Mouse (Mus musculus) C2C12 (cell line): Measurements from ENCODE around the gene Cd9. TPM values are rescaled to one million over a fixed set of nuclear protein-coding genes. Genes with fewer than 3 reads are reported as not detected.

Source experiments
- H3K27me3 ChIP-seq: one replicate; pipeline ENCODE4 v1.6.1; 2011; ENCODE audit not compliant: control insufficient read depth, insufficient read depth, insufficient read length
- H3K36me3 ChIP-seq: one replicate; pipeline ENCODE4 v1.6.1; 2011; ENCODE audit not compliant: control insufficient read depth, insufficient read depth
- H3K4me3 ChIP-seq: one replicate; pipeline ENCODE4 v1.5.1; 2011; ENCODE audit warnings: mild to moderate bottlenecking, control low read depth; ENCODE audit not compliant: poor library complexity, insufficient read depth, severe bottlenecking
- H3K79me2 ChIP-seq: one replicate; pipeline ENCODE4 v1.6.1; 2011; ENCODE audit not compliant: control insufficient read depth, insufficient read depth
- H3K79me3 ChIP-seq: one replicate; pipeline ENCODE4 v1.6.1; 2011; ENCODE audit warnings: low read depth, control low read depth
- H3ac ChIP-seq: one replicate; pipeline ENCODE3; 2011; ENCODE audit warnings: low read depth; ENCODE audit not compliant: control insufficient read depth, insufficient read length
- CEBPB ChIP-seq: IDR thresholded peaks from one replicate; pipeline ENCODE4 v1.6.1; 2011; ENCODE audit warnings: low read depth, mild to moderate bottlenecking, control low read depth, moderate library complexity
- CTCF ChIP-seq: IDR thresholded peaks from one replicate; pipeline ENCODE4 v1.5.1; 2011; ENCODE audit not compliant: control insufficient read depth, insufficient read depth, insufficient read length
- FOSL1 ChIP-seq: IDR thresholded peaks from one replicate; pipeline ENCODE4 v1.8.0; 2011; ENCODE audit warnings: mild to moderate bottlenecking, low read length; ENCODE audit not compliant: poor library complexity, insufficient read depth, severe bottlenecking
- MAX ChIP-seq: IDR thresholded peaks from one replicate; pipeline ENCODE4 v1.6.1; 2011; ENCODE audit warnings: mild to moderate bottlenecking, control low read depth
- MYOD1 ChIP-seq: IDR thresholded peaks from one replicate; pipeline ENCODE4 v1.6.1; 2011; ENCODE audit warnings: low read depth; ENCODE audit not compliant: control insufficient read depth, insufficient read length
- MYOG ChIP-seq: IDR thresholded peaks from one replicate; pipeline ENCODE4 v1.6.1; 2011; ENCODE audit not compliant: control insufficient read depth, insufficient read length; ENCODE audit errors: extremely low read depth
- USF1 ChIP-seq: IDR thresholded peaks from one replicate; pipeline ENCODE4 v1.6.1; 2011; ENCODE audit warnings: low read depth, mild to moderate bottlenecking, control low read depth, moderate library complexity
- long read RNA-seq, 2 experiments: library from polyadenylated mRNA; unstranded; transcript quantifications; one replicate each; pipeline ENCODE4 v2.0.0; 2019 to 2020
- polyA plus RNA-seq: library from polyadenylated mRNA; unstranded; fragments of >200 nt; fragmentation: generic; extraction: Trizol; gene quantifications from one replicate; pipeline ENCODE4 v1.2.1, GENCODE M21; 2012; ENCODE audit warnings: missing spikeins

The Cd9 gene
- 236 TPM for polyA plus RNA-seq
- long read RNA-seq, experiment 1, transcript Cd9-201 (8 exons, 1,228 nt), result major isoform, 894 of 951 reads
- long read RNA-seq, experiment 1, partial matches to known transcripts, result 30 of 951 reads
- long read RNA-seq, experiment 1, other reads (novel, unspliced or antisense), result 27 of 951 reads
- long read RNA-seq, experiment 2, transcript Cd9-201 (8 exons, 1,228 nt), result major isoform, 567 of 585 reads
- long read RNA-seq, experiment 2, partial matches to known transcripts, result 6 of 585 reads
- long read RNA-seq, experiment 2, other reads (novel, unspliced or antisense), result 12 of 585 reads

DNA sequence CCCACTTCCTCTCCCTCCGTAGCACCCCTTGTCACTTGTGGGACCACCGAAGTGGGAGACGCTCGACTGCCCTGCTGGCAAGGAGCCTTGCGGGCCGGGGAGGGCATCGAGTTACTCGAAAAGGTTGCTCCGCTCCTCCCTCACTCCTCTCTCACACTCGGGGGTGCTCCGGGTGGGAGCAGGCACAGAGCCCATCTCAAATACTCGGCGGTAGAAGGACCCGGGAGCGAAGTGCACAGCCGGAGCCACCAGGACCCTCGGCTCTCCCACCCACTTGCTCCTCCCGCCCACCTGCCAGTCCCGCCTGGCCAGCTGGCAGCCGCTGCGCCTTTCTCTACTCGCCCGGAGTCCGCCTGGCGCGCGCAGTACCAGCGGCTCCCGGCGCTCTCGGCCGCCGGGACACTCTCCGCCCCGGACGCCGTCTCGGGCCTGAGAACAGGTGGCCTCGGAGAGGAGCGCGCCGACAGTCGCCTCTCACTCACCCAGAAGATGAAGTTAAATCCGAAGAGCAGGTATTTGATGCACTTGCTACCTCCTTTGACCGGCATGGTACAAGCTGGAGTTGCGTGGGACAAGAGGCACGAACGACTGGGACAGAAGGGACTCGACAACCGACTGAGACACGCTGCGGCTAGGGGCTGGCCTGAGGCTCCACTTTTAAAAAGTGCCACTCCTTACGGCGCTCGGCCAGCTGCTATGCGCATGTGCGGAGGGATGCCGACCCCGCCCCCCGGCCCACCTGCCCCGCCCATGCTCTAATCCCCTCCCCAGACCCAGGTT lies at the start of gene Cd9:
Cd9 (minus strand) TSS at position 700 of the 780 bp plus-strand sequence.
- peak within 1 kb of the TSS; percentile 79 for H3ac ChIP-seq
- peaks cover 52% of the 10 kb centered on the region for H3K79me2 ChIP-seq
- H3K79me3 ChIP-seq, result peaks cover 46% of the 10 kb centered on the region
- H3K36me3 ChIP-seq, result peaks cover 21% of the 10 kb centered on the region
- H3K27me3 ChIP-seq, result no peaks in the 10 kb centered on the region
- TF ChIP-seq CTCF (no peak), USF1 (no peak), CEBPB (no peak), MYOD1 (no peak), FOSL1 (no peak), MAX (no peak), MYOG (no peak)
- peak within 1 kb of the TSS; percentile 72 for H3K4me3 ChIP-seq

GRCm38 (mm10) chr6:125541296-125541695 lies 46.7 kb upstream of the Cd9 start:
- no peak overlapping the region for H3ac ChIP-seq
- TF ChIP-seq MYOD1 (no peak), USF1 (no peak), MAX (no peak), CTCF (no peak), MYOG (no peak), CEBPB (no peak), FOSL1 (no peak)
- H3K4me3 ChIP-seq, result no peak overlapping the region
- H3K79me3 ChIP-seq, result no peaks in the 10 kb centered on the region
- H3K36me3 ChIP-seq, result no peaks in the 10 kb centered on the region
- H3K79me2 ChIP-seq, result no peaks in the 10 kb centered on the region
- H3K27me3 ChIP-seq, result no peaks in the 10 kb centered on the region

- H3K4me3 ChIP-seq, result no peak overlapping the region
- TF ChIP-seq FOSL1 (peak; percentile 42), MYOG (no peak)
- H3ac ChIP-seq, result no peak overlapping the region
- no peaks in the 10 kb centered on the region for H3K36me3 ChIP-seq
- no peaks in the 10 kb centered on the region for H3K27me3 ChIP-seq
- H3K79me2 ChIP-seq, result no peaks in the 10 kb centered on the region
- H3K79me3 ChIP-seq, result no peaks in the 10 kb centered on the region
Observed at GRCm38 (mm10) chr6:125540826-125541225, 46.2 kb upstream of the Cd9 start.

GRCm38 (mm10) chr6:125540199-125540598 lies 45.6 kb upstream of the Cd9 start:
- no peaks in the 10 kb centered on the region for H3K36me3 ChIP-seq
- H3K27me3 ChIP-seq, result no peaks in the 10 kb centered on the region
- no peaks in the 10 kb centered on the region for H3K79me3 ChIP-seq
- peak overlapping the region; percentile 28 for H3ac ChIP-seq
- H3K4me3 ChIP-seq, result no peak overlapping the region
- TF ChIP-seq MYOD1 (peak; percentile 34), CTCF (no peak), MAX (peak; percentile 41), FOSL1 (peak; percentile 32), USF1 (peak; percentile 61), CEBPB (no peak), MYOG (no peak)
- no peaks in the 10 kb centered on the region for H3K79me2 ChIP-seq

- TF ChIP-seq CEBPB (no peak), MYOG (no peak), MYOD1 (no peak), CTCF (no peak), FOSL1 (no peak), MAX (no peak), USF1 (no peak)
- Histone ChIP-seq H3K27me3 (no peaks in the 10 kb centered on the region), H3K4me3 (no peak overlapping the region), H3K79me3 (no peaks in the 10 kb centered on the region), H3ac (no peak overlapping the region), H3K36me3 (no peaks in the 10 kb centered on the region), H3K79me2 (no peaks in the 10 kb centered on the region)
Observed at GRCm38 (mm10) chr6:125539423-125539822, 44.8 kb upstream of the Cd9 start.
